Mouse (Mus musculus): ENCODE measurements around the gene Ace. TPM values are rescaled to one million over a fixed set of nuclear protein-coding genes. Genes with fewer than 3 reads are reported as not detected.

The Ace gene
- polyA plus RNA-seq, 1 experiment from 2014 or later = 6.8 TPM

- no peaks in the 10 kb centered on the region for H3K36me3 ChIP-seq (replicated peaks; ENCODE audit: control insufficient read depth, insufficient read depth)
- H3K27ac ChIP-seq = peak overlapping the region; percentile 66
- peak overlapping the region; percentile 93 for H3K4me2 ChIP-seq (replicated peaks)
- peak overlapping the region; percentile 77 for H3K4me3 ChIP-seq (replicated peaks; ENCODE audit: low read length)
- H3K9ac ChIP-seq = peak overlapping the region; percentile 75
- H3K27me3 ChIP-seq (ENCODE audit: control insufficient read depth, insufficient read depth, low read length) = no peaks in the 10 kb centered on the region
- ATAC-seq (ENCODE audit: low FRiP score) (peak; percentile 74), DNase-seq (ENCODE audit: low spot score) (peak; percentile 80)
- H3K9me3 ChIP-seq (ENCODE audit: control insufficient read depth, low read length) = no peaks in the 10 kb centered on the region
- H3K4me1 ChIP-seq (replicated peaks; ENCODE audit: control insufficient read depth, insufficient read depth, low read length) = peaks cover 17% of the 10 kb centered on the region
- under 1% methylated on average over 59 of the region's 59 CpGs for WGBS
These were observed 23.6 kb upstream of the Ace start for GRCm38 (mm10) chr11:105944126-105944621.

GRCm38 (mm10) chr11:105944770-105945672 is 22.7 kb upstream of the Ace start:
- ATAC-seq (ENCODE audit: low FRiP score) = no peak
- Histone ChIP-seq H3K4me3 (replicated peaks; ENCODE audit: low read length) (peak overlapping the region; percentile 77), H3K9me3 (ENCODE audit: control insufficient read depth, low read length) (no peaks in the 10 kb centered on the region), H3K27me3 (ENCODE audit: control insufficient read depth, insufficient read depth, low read length) (no peaks in the 10 kb centered on the region), H3K4me2 (replicated peaks) (peak overlapping the region; percentile 93), H3K4me1 (replicated peaks; ENCODE audit: control insufficient read depth, insufficient read depth, low read length) (peaks cover 17% of the 10 kb centered on the region), H3K36me3 (replicated peaks; ENCODE audit: control insufficient read depth, insufficient read depth) (no peaks in the 10 kb centered on the region), H3K27ac (no peak overlapping the region), H3K9ac (peak overlapping the region; percentile 75)
- DNase-seq (ENCODE audit: low spot score) = no peak
- WGBS = 79% methylated on average over 16 of the region's 16 CpGs

GRCm38 (mm10) chr11:105946694-105947154 is 21.0 kb upstream of the Ace start:
- Histone ChIP-seq H3K4me2 (replicated peaks) (no peak overlapping the region), H3K9ac (no peak overlapping the region), H3K4me3 (replicated peaks; ENCODE audit: low read length) (no peak overlapping the region), H3K27ac (no peak overlapping the region), H3K27me3 (ENCODE audit: control insufficient read depth, insufficient read depth, low read length) (no peaks in the 10 kb centered on the region), H3K4me1 (replicated peaks; ENCODE audit: control insufficient read depth, insufficient read depth, low read length) (peaks cover 17% of the 10 kb centered on the region), H3K9me3 (ENCODE audit: control insufficient read depth, low read length) (no peaks in the 10 kb centered on the region), H3K36me3 (replicated peaks; ENCODE audit: control insufficient read depth, insufficient read depth) (no peaks in the 10 kb centered on the region)
- ATAC-seq (ENCODE audit: low FRiP score) (no peak), DNase-seq (ENCODE audit: low spot score) (no peak)
- WGBS = 55% methylated on average over 11 of the region's 11 CpGs

GRCm38 (mm10) chr11:105948255-105948654 is 19.5 kb upstream of the Ace start:
- Histone ChIP-seq H3K9me3 (ENCODE audit: control insufficient read depth, low read length) (no peaks in the 10 kb centered on the region), H3K4me2 (replicated peaks) (no peak overlapping the region), H3K4me3 (replicated peaks; ENCODE audit: low read length) (no peak overlapping the region), H3K27ac (no peak overlapping the region), H3K27me3 (ENCODE audit: control insufficient read depth, insufficient read depth, low read length) (no peaks in the 10 kb centered on the region), H3K36me3 (replicated peaks; ENCODE audit: control insufficient read depth, insufficient read depth) (no peaks in the 10 kb centered on the region), H3K4me1 (replicated peaks; ENCODE audit: control insufficient read depth, insufficient read depth, low read length) (peaks cover 11% of the 10 kb centered on the region), H3K9ac (no peak overlapping the region)
- no peak for ATAC-seq (ENCODE audit: low FRiP score)
- DNase-seq (ENCODE audit: low spot score) = no peak
- WGBS = 83% methylated on average over 2 of the region's 2 CpGs

GRCm38 (mm10) chr11:105950519-105950918 is 17.2 kb upstream of the Ace start:
- H3K9me3 ChIP-seq (ENCODE audit: control insufficient read depth, low read length) = no peaks in the 10 kb centered on the region
- DNase-seq (ENCODE audit: low spot score) (no peak), ATAC-seq (ENCODE audit: low FRiP score) (no peak)
- H3K9ac ChIP-seq = no peak overlapping the region
- no peaks in the 10 kb centered on the region for H3K36me3 ChIP-seq (replicated peaks; ENCODE audit: control insufficient read depth, insufficient read depth)
- H3K4me1 ChIP-seq (replicated peaks; ENCODE audit: control insufficient read depth, insufficient read depth, low read length) = no peaks in the 10 kb centered on the region
- H3K4me3 ChIP-seq (replicated peaks; ENCODE audit: low read length) = no peak overlapping the region
- no peak overlapping the region for H3K4me2 ChIP-seq (replicated peaks)
- 87% methylated on average over 4 of the region's 4 CpGs for WGBS
- no peak overlapping the region for H3K27ac ChIP-seq
- no peaks in the 10 kb centered on the region for H3K27me3 ChIP-seq (ENCODE audit: control insufficient read depth, insufficient read depth, low read length)

GRCm38 (mm10) chr11:105951601-105952044 is 16.1 kb upstream of the Ace start:
- Histone ChIP-seq H3K4me2 (replicated peaks) (no peak overlapping the region), H3K9me3 (ENCODE audit: control insufficient read depth, low read length) (no peaks in the 10 kb centered on the region), H3K36me3 (replicated peaks; ENCODE audit: control insufficient read depth, insufficient read depth) (no peaks in the 10 kb centered on the region), H3K27ac (no peak overlapping the region), H3K27me3 (ENCODE audit: control insufficient read depth, insufficient read depth, low read length) (no peaks in the 10 kb centered on the region), H3K9ac (no peak overlapping the region), H3K4me3 (replicated peaks; ENCODE audit: low read length) (no peak overlapping the region), H3K4me1 (replicated peaks; ENCODE audit: control insufficient read depth, insufficient read depth, low read length) (no peaks in the 10 kb centered on the region)
- ATAC-seq (ENCODE audit: low FRiP score) = no peak
- no peak for DNase-seq (ENCODE audit: low spot score)
- WGBS = 49% methylated on average over 3 of the region's 3 CpGs

GRCm38 (mm10) chr11:105952111-105952510 is 15.6 kb upstream of the Ace start:
- H3K27me3 ChIP-seq (ENCODE audit: control insufficient read depth, insufficient read depth, low read length) = no peaks in the 10 kb centered on the region
- no peaks in the 10 kb centered on the region for H3K36me3 ChIP-seq (replicated peaks; ENCODE audit: control insufficient read depth, insufficient read depth)
- H3K9me3 ChIP-seq (ENCODE audit: control insufficient read depth, low read length) = no peaks in the 10 kb centered on the region
- no peaks in the 10 kb centered on the region for H3K4me1 ChIP-seq (replicated peaks; ENCODE audit: control insufficient read depth, insufficient read depth, low read length)
- no peak overlapping the region for H3K9ac ChIP-seq
- no peak overlapping the region for H3K4me3 ChIP-seq (replicated peaks; ENCODE audit: low read length)
- 91% methylated on average over 9 of the region's 9 CpGs for WGBS
- ATAC-seq (ENCODE audit: low FRiP score) (no peak), DNase-seq (ENCODE audit: low spot score) (no peak)
- no peak overlapping the region for H3K27ac ChIP-seq
- H3K4me2 ChIP-seq (replicated peaks) = no peak overlapping the region

- H3K4me1 ChIP-seq (replicated peaks; ENCODE audit: control insufficient read depth, insufficient read depth, low read length) = no peaks in the 10 kb centered on the region
- H3K27me3 ChIP-seq (ENCODE audit: control insufficient read depth, insufficient read depth, low read length) = no peaks in the 10 kb centered on the region
- no peak within 1 kb of the TSS for H3K9ac ChIP-seq
- no peaks in the 10 kb centered on the region for H3K9me3 ChIP-seq (ENCODE audit: control insufficient read depth, low read length)
- no peak within 1 kb of the TSS for H3K4me3 ChIP-seq (replicated peaks; ENCODE audit: low read length)
- no peak within 1 kb of the TSS for H3K4me2 ChIP-seq (replicated peaks)
- no peaks in the 10 kb centered on the region for H3K36me3 ChIP-seq (replicated peaks; ENCODE audit: control insufficient read depth, insufficient read depth)
- DNase-seq (ENCODE audit: low spot score) = no peak
- no peak for ATAC-seq (ENCODE audit: low FRiP score)
- H3K27ac ChIP-seq = no peak within 1 kb of the TSS
- 79% methylated on average over 12 of the region's 12 CpGs for WGBS
These were observed 14.8 kb upstream of the Ace start, which contains the start of gene Cyb561 for GRCm38 (mm10) chr11:105952911-105953386. Cyb561 (minus strand) TSS chr11:105953336.

GRCm38 (mm10) chr11:105953402-105953801 is 14.3 kb upstream of the Ace start:
- no peaks in the 10 kb centered on the region for H3K36me3 ChIP-seq (replicated peaks; ENCODE audit: control insufficient read depth, insufficient read depth)
- no peak overlapping the region for H3K9ac ChIP-seq
- no peak overlapping the region for H3K27ac ChIP-seq
- WGBS = 73% methylated on average over 6 of the region's 6 CpGs
- no peak for ATAC-seq (ENCODE audit: low FRiP score)
- H3K4me2 ChIP-seq (replicated peaks) = no peak overlapping the region
- no peaks in the 10 kb centered on the region for H3K27me3 ChIP-seq (ENCODE audit: control insufficient read depth, insufficient read depth, low read length)
- no peaks in the 10 kb centered on the region for H3K4me1 ChIP-seq (replicated peaks; ENCODE audit: control insufficient read depth, insufficient read depth, low read length)
- DNase-seq (ENCODE audit: low spot score) = no peak
- no peak overlapping the region for H3K4me3 ChIP-seq (replicated peaks; ENCODE audit: low read length)
- H3K9me3 ChIP-seq (ENCODE audit: control insufficient read depth, low read length) = no peaks in the 10 kb centered on the region

All from hindbrain, embryonic 14.5 days (tissue).